ENCODE assay signal across 9 mouse cellular contexts in genomic region chr11:57051666-57052562, GRCm38 (mm10). TPM values are rescaled to one million over a fixed set of nuclear protein-coding genes. Genes with fewer than 3 reads are reported as not detected.
A peak's percentile ranks its signal among the peaks of the same experiment; 100 is the strongest.
DNase-seq lines count a peak whose midpoint lies in the region; ATAC-seq and TF ChIP-seq lines count a peak whose summit lies in the region.
"Had no signal": no experiment of that assay in that cellular context is flagged by ENCODE, and none has a peak within 500 bp of the region (broad histone marks: within the 10 kb centered on the region; RNA-seq: fewer than 3 reads in every experiment).

No protein-coding gene starts in this region.

- ATAC-seq in megakaryocyte progenitor cell, adult 5-6 weeks (replicated peaks; ENCODE audit: poor library complexity): no peak
- ATAC-seq: forebrain, embryonic 14.5 days had no signal

- H3K4me3 ChIP-seq in cortical plate, adult 2 months (ENCODE audit: insufficient read depth, low read length): no peak overlapping the region

- DNase-seq in adrenal gland, adult 8-10 months: peak; percentile 3
- no peak for DNase-seq in adrenal gland, adult 18-20 months (ENCODE audit: low spot score in 2 of 2)
- DNase-seq in kidney, adult 8-10 months: peak; percentile 15 to 41
- DNase-seq in kidney, adult 11 months: no peak
- peak; percentile 38 to 58 for DNase-seq in kidney, postnatal 25 days
- no peak for DNase-seq in B cell, adult 2 months

- H3K27ac ChIP-seq in cortical plate, adult 2 months (ENCODE audit: insufficient read depth, low read length): no peak overlapping the region

- no peaks in the 10 kb centered on the region; the same call in 1 of the 2 replicates for H3K4me1 ChIP-seq in cortical plate, adult 2 months (ENCODE audit: control insufficient read depth, insufficient read depth, low read length)

- TF ChIP-seq CTCF in cortical plate, adult 2 months (IDR thresholded peaks at IDR 0.05; ENCODE audit: extremely low read depth, insufficient read depth, low read length): 0 out of 2 replicates have a peak, but pooled peaks have one; percentile 11

- no peak for TF ChIP-seq POLR2A in cortical plate, adult 2 months (IDR thresholded peaks at IDR 0.05; ENCODE audit: extremely low read depth, insufficient read depth, low read length)

RNA-seq across cellular contexts. Expression of gene Gria1, which starts 40.7 kb away (rescaled TPM):
- under 1 TPM; 0.34 to 0.91 (median 0.65) TPM for total RNA-seq in adrenal gland, adult 8-10 months (2022)
- total RNA-seq in adrenal gland, adult 18-20 months (2021): under 1 TPM; 0.46 to 0.90 TPM
- 100.0 and 129 TPM in 2 replicates for polyA plus RNA-seq in cortical plate, adult 2 months (2012; rRNA removed)
- total RNA-seq in megakaryocyte progenitor cell, adult 5-6 weeks (2015): not detected in 2 replicates
- total RNA-seq in megakaryocyte progenitor cell, adult 5-6 weeks (2017): not detected in 2 replicates

Comparison
In these comparisons a context has a peak if more than half of its experiments do, and no peak if none do; other contexts are left out.
1. DNase-seq: peak in adrenal gland, adult 8-10 months (single experiment), kidney, adult 8-10 months (2 of 2) and kidney, postnatal 25 days (2 of 2); none in adrenal gland, adult 18-20 months (0 of 2), kidney, adult 11 months (single experiment) and B cell, adult 2 months (0 of 2).